Mouse (Mus musculus) heart, adult 18-20 months (tissue): ENCODE measurements around the gene Slc39a8. TPM values are rescaled to one million over a fixed set of nuclear protein-coding genes. Genes with fewer than 3 reads are reported as not detected.

Source experiments
- DNase-seq, 2 experiments: peaks; one replicate each; pipeline ENCODE4 v3.0.0; 2021 to 2022; ENCODE audit warnings: mixed read lengths in 1 of 2
- long read RNA-seq, 2 experiments: library from polyadenylated mRNA; stranded (forward); transcript quantifications; one replicate each; pipeline ENCODE4 v2.0.0; 2021
- total RNA-seq, 2 experiments: library from RNA; stranded (reverse); gene quantifications; 2 replicates each; pipeline ENCODE4 v1.2.3; 2021

The Slc39a8 gene
- 1 to 10 TPM; 4.6 to 7.6 TPM for total RNA-seq
- long read RNA-seq, experiment 1, partial matches to known transcripts: 0 of 6 reads
- long read RNA-seq, experiment 1, other reads (novel, unspliced or antisense): 2 of 6 reads
- long read RNA-seq, experiment 2, partial matches to known transcripts: 0 of 2 reads
- long read RNA-seq, experiment 2, other reads (novel, unspliced or antisense): 0 of 2 reads

GRCm38 (mm10) chr3:135825016-135825753 is at the start of gene Slc39a8:
Gene Slc39a8, plus strand, starts transcription at chr3:135825279.
- DNase-seq: peak; percentile 83 to 86

GRCm38 (mm10) chr3:135785065-135785464 is 40.0 kb upstream of the Slc39a8 start:
- no peak for DNase-seq

- no peak for DNase-seq
Observed at GRCm38 (mm10) chr3:135796117-135796516, 29.0 kb upstream of the Slc39a8 start.

- no peak for DNase-seq
Observed at GRCm38 (mm10) chr3:135798241-135798640, 26.8 kb upstream of the Slc39a8 start.

- DNase-seq: no peak
Observed at GRCm38 (mm10) chr3:135798665-135799064, 26.4 kb upstream of the Slc39a8 start.

- DNase-seq: no peak
Observed at GRCm38 (mm10) chr3:135814665-135815064, 10.4 kb upstream of the Slc39a8 start.

- DNase-seq: no peak
Observed at GRCm38 (mm10) chr3:135815973-135816727, 8.9 kb upstream of the Slc39a8 start.

GRCm38 (mm10) chr3:135817124-135817523 is 8.0 kb upstream of the Slc39a8 start:
- no peak for DNase-seq

GRCm38 (mm10) chr3:135824436-135824835 is 643 bp upstream of the Slc39a8 start:
- DNase-seq: peak in 1 of 2 experiments; percentile 13

GRCm38 (mm10) chr3:135825754-135826683 is 940 bp downstream of the Slc39a8 start:
- peak; percentile 61 to 70 for DNase-seq

GRCm38 (mm10) chr3:135826684-135827249 is 1.7 kb downstream of the Slc39a8 start:
- DNase-seq: no peak

GRCm38 (mm10) chr3:135828000-135828399 is 2.9 kb downstream of the Slc39a8 start:
- no peak for DNase-seq

GRCm38 (mm10) chr3:135832496-135832895 is 7.4 kb downstream of the Slc39a8 start:
- DNase-seq: no peak

GRCm38 (mm10) chr3:135832907-135833306 is 7.8 kb downstream of the Slc39a8 start:
- DNase-seq: no peak

GRCm38 (mm10) chr3:135834988-135835387 is 9.9 kb downstream of the Slc39a8 start:
- DNase-seq: no peak

- no peak for DNase-seq
Observed at GRCm38 (mm10) chr3:135839535-135839934, 14.5 kb downstream of the Slc39a8 start.

GRCm38 (mm10) chr3:135840185-135840584 is 15.1 kb downstream of the Slc39a8 start:
- DNase-seq: no peak

GRCm38 (mm10) chr3:135841716-135842511 is 16.8 kb downstream of the Slc39a8 start:
- no peak for DNase-seq

- no peak for DNase-seq
Observed at GRCm38 (mm10) chr3:135843181-135843580, 18.1 kb downstream of the Slc39a8 start.

GRCm38 (mm10) chr3:135843707-135844106 is 18.6 kb downstream of the Slc39a8 start:
- DNase-seq: no peak

- DNase-seq: no peak
Observed at GRCm38 (mm10) chr3:135844835-135845234, 19.8 kb downstream of the Slc39a8 start.
